Mouse (Mus musculus): ENCODE measurements around the gene Ep400. TPM values are rescaled to one million over a fixed set of nuclear protein-coding genes. Genes with fewer than 3 reads are reported as not detected.

Gene Ep400
- polyA plus RNA-seq, 1 experiment from 2014 or later, result 51.3 TPM

Small RNA genes lying within 50 kb of the gene (microRNA-seq; reads per million reads assigned to microRNA genes)
- 4.6 reads per million, percentile 19 among the genes with 10 or more reads in this experiment for gene Mir7026

Other genes starting within 250 kb of the Ep400 start
- 23.9 and 26.4 TPM in 2 replicates for gene Galnt9, start 226.4 kb downstream of the Ep400 start, polyA plus RNA-seq (2015; fragmentation: Nextera tagmentation; extraction: Ambion mirVana)
- gene Noc4l, start 117.3 kb downstream of the Ep400 start, polyA plus RNA-seq (2015; fragmentation: Nextera tagmentation; extraction: Ambion mirVana), result 42.7 and 46.1 TPM in 2 replicates
- 18.7 and 19.3 TPM in 2 replicates for gene Ddx51, start 117.3 kb downstream of the Ep400 start, polyA plus RNA-seq (2015; fragmentation: Nextera tagmentation; extraction: Ambion mirVana)
- gene Pus1, start 9.9 kb upstream of the Ep400 start, polyA plus RNA-seq (2015; fragmentation: Nextera tagmentation; extraction: Ambion mirVana), result 22.8 and 23.3 TPM in 2 replicates
- gene Ulk1, start 39.4 kb upstream of the Ep400 start, polyA plus RNA-seq (2015; fragmentation: Nextera tagmentation; extraction: Ambion mirVana), result 28.5 and 29.5 TPM in 2 replicates
- 9.6 and 12.2 TPM in 2 replicates for gene Hscb, start 69.1 kb upstream of the Ep400 start, polyA plus RNA-seq (2015; fragmentation: Nextera tagmentation; extraction: Ambion mirVana)
- 8.3 and 9.5 TPM in 2 replicates for gene Chek2, start 69.3 kb upstream of the Ep400 start, polyA plus RNA-seq (2015; fragmentation: Nextera tagmentation; extraction: Ambion mirVana)
- 19.1 and 20.5 TPM in 2 replicates for gene Ttc28, start 109.1 kb upstream of the Ep400 start, polyA plus RNA-seq (2015; fragmentation: Nextera tagmentation; extraction: Ambion mirVana)

Data from hindbrain, embryonic 15.5 days (tissue).